Mouse (Mus musculus) embryonic fibroblast, embryonic 13.5 days (primary cell): ENCODE measurements around the gene Cmpk1.

Source experiments
- CTCF ChIP-seq: IDR thresholded peaks from 2 replicates; pipeline ENCODE4 v1.5.1; 2011; ENCODE audit warnings: mild to moderate bottlenecking, control low read depth, low read length, moderate library complexity, borderline replicate concordance; ENCODE audit not compliant: insufficient read depth
- POLR2A ChIP-seq: IDR thresholded peaks from 2 replicates; pipeline ENCODE4 v1.6.1; 2011; ENCODE audit warnings: low read depth, mild to moderate bottlenecking, control low read depth, low read length, moderate library complexity

DNA sequence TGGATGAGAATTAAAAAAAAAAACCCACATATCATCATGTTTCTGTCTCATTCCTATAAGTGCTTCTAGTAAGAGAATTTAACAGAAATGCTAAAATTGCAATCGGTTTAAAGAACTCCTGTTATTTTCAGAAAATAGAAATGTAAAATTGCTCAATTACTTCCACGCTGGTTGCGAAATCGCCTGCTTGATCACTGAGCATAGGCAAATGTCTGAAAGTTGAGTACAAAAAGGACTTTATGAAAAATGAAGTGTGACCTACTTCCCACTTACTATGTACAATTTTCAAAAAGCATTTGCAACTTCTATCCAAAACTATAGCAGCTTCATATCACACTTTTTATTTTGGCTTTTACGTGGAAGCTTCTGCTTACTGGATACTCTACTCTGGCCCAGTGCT lies 16.3 kb downstream of the Cmpk1 start:
- TF ChIP-seq CTCF: no peak
- no peak for TF ChIP-seq POLR2A
